Mouse (Mus musculus) embryonic facial prominence, embryonic 14.5 days (tissue): ENCODE measurements around the gene Mapk10. TPM values are rescaled to one million over a fixed set of nuclear protein-coding genes. Genes with fewer than 3 reads are reported as not detected.

Experiments used
- ATAC-seq: fragments of 200-750 bp; cut with Nextera tagmentation; 2 replicates; pipeline ENCODE4 v1.8.0; 2017; ENCODE audit warnings: low read depth, moderate number of reproducible peaks, moderate TSS enrichment
- DNase-seq: peaks from one replicate; pipeline ENCODE4 v3.0.0-alpha.2; 2015; ENCODE audit warnings: low spot score
- H3K27ac ChIP-seq: fragments of 300-500 bp; sonication (generic); replicated peaks from 2 replicates; pipeline ENCODE4 v1.5.1; 2014; ENCODE audit warnings: low read depth, mild to moderate bottlenecking, low read length, moderate library complexity
- H3K27me3 ChIP-seq: fragments of 300-500 bp; sonication (generic); replicated peaks from 2 replicates; pipeline ENCODE4 v1.6.1; 2014; ENCODE audit warnings: low read length; ENCODE audit not compliant: control insufficient read depth, insufficient read depth
- H3K36me3 ChIP-seq: fragments of 300-500 bp; sonication (generic); 2 replicates; pipeline ENCODE4 v1.6.1; 2014; ENCODE audit warnings: low read length, mixed read lengths; ENCODE audit not compliant: control insufficient read depth, insufficient read depth
- H3K4me1 ChIP-seq: fragments of 300-500 bp; sonication (generic); 2 replicates; pipeline ENCODE4 v1.6.1; 2014; ENCODE audit warnings: antibody characterized with exemption, low read length; ENCODE audit not compliant: control insufficient read depth, insufficient read depth
- H3K4me2 ChIP-seq: fragments of 300-500 bp; sonication (generic); 2 replicates; pipeline ENCODE4 v1.6.1; 2014; ENCODE audit warnings: low read depth, mild to moderate bottlenecking, low read length, moderate library complexity, mixed read lengths
- H3K4me3 ChIP-seq: fragments of 300-500 bp; sonication (generic); 2 replicates; pipeline ENCODE4 v1.5.1; 2014; ENCODE audit warnings: low read depth, mild to moderate bottlenecking, low read length
- H3K9ac ChIP-seq: fragments of 300-500 bp; sonication (generic); 2 replicates; pipeline ENCODE4 v1.6.1; 2014; ENCODE audit warnings: low read depth, mild to moderate bottlenecking, low read length, moderate library complexity, mixed read lengths
- H3K9me3 ChIP-seq: fragments of 300-500 bp; sonication (generic); 2 replicates; pipeline ENCODE4 v1.6.1; 2016; ENCODE audit warnings: low read length; ENCODE audit not compliant: control insufficient read depth
- WGBS: fragments of 180-500 bp; shearing (Covaris S2); extraction: QIAGEN DNeasy Blood & Tissue Kit; methylation state at CpG from one replicate; pipeline ENCODE4 v1.1.7; 2014; 5-methylcytosine and 5-hydroxymethylcytosine counted together
- polyA plus RNA-seq: library from polyadenylated mRNA; unstranded; fragments of >200 nt; fragmentation: Nextera tagmentation; extraction: Ambion mirVana; gene quantifications from 2 replicates; pipeline ENCODE4 v1.2.1, GENCODE M21; 2014

Mapk10 gene
- polyA plus RNA-seq, 1 experiment from 2014 or later, result 4.9 TPM

GRCm38 (mm10) chr5:103071006-103071612 is 140.0 kb downstream of the Mapk10 start:
- Histone ChIP-seq H3K36me3 (no peaks in the 10 kb centered on the region), H3K27me3 (no peaks in the 10 kb centered on the region), H3K27ac (no peak overlapping the region), H3K9me3 (no peaks in the 10 kb centered on the region), H3K4me3 (no peak overlapping the region), H3K4me1 (no peaks in the 10 kb centered on the region), H3K9ac (no peak overlapping the region), H3K4me2 (no peak overlapping the region)
- ATAC-seq (no peak), DNase-seq (no peak)
- whole genome bisulfite sequencing, result 87% methylated on average over 17 of the region's 17 CpGs

DNA sequence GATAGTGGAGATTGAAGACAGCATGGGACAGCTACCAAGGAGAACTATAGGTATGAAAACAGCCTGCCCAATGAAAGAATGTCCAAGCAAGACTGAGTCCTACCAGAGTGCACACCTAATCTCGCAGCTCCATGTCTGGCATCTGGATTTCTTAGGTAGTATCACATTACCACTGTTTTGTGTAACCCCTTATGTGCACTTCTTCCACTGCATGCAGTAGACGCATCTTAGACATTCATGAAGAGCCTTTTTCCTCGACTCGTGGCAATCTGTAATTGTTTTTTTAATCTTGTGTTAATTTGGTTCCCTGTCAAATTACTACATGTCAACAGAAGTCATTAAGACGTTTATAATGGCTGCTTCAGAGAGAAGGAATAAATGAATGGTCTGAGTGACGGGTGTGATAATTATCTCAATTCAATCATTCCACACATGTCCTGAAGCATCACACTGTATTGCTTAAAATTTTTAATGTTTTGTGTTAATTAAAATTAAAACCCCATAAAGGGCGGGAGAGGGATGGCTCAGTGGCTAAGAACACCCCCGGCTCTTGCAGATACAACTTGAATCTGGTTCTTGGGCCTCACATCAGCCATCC is 160.7 kb downstream of the Mapk10 start:
- DNase-seq, result no peak
- Histone ChIP-seq H3K9ac (no peak overlapping the region), H3K36me3 (no peaks in the 10 kb centered on the region), H3K27me3 (no peaks in the 10 kb centered on the region), H3K9me3 (no peaks in the 10 kb centered on the region), H3K4me2 (no peak overlapping the region), H3K4me1 (no peaks in the 10 kb centered on the region), H3K27ac (no peak overlapping the region), H3K4me3 (no peak overlapping the region)
- 54% methylated on average over 8 of the region's 8 CpGs for WGBS
- no peak for ATAC-seq

- no peak for DNase-seq
- Histone ChIP-seq H3K36me3 (no peaks in the 10 kb centered on the region), H3K9me3 (no peaks in the 10 kb centered on the region), H3K4me3 (no peak overlapping the region), H3K4me1 (no peaks in the 10 kb centered on the region), H3K27ac (no peak overlapping the region), H3K9ac (no peak overlapping the region), H3K4me2 (no peak overlapping the region), H3K27me3 (no peaks in the 10 kb centered on the region)
- ATAC-seq, result no peak
- 69% methylated on average over 4 of the region's 4 CpGs for WGBS
Observed at GRCm38 (mm10) chr5:103048011-103048410, 163.1 kb downstream of the Mapk10 start.

DNA sequence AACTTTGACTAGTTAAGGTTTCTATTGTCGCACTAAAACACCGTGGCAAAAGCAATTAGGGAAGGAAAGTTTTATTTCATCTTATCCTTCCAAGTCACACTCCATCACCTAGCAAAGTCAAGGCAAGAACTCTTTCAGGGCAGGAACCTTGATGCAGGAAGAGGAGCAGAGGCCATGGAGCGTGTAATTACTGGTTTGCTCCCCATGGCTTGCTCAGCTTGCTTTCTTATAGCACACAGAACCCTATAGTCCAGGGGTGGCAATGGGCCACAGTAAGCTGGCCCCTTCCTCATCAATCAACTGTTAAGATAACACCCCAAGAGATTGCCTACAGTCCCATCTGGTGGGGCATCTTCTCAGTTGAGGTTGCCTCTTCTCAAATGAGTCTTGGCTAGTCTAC is 173.4 kb downstream of the Mapk10 start:
- no peak overlapping the region for H3K9ac ChIP-seq
- DNase-seq (no peak), ATAC-seq (no peak)
- no peak overlapping the region for H3K27ac ChIP-seq
- H3K4me3 ChIP-seq, result no peak overlapping the region
- H3K4me1 ChIP-seq, result no peaks in the 10 kb centered on the region
- no peaks in the 10 kb centered on the region for H3K27me3 ChIP-seq
- no peaks in the 10 kb centered on the region for H3K36me3 ChIP-seq
- WGBS, result 91% methylated on average over 3 of the region's 3 CpGs
- H3K4me2 ChIP-seq, result no peak overlapping the region
- no peaks in the 10 kb centered on the region for H3K9me3 ChIP-seq

DNA sequence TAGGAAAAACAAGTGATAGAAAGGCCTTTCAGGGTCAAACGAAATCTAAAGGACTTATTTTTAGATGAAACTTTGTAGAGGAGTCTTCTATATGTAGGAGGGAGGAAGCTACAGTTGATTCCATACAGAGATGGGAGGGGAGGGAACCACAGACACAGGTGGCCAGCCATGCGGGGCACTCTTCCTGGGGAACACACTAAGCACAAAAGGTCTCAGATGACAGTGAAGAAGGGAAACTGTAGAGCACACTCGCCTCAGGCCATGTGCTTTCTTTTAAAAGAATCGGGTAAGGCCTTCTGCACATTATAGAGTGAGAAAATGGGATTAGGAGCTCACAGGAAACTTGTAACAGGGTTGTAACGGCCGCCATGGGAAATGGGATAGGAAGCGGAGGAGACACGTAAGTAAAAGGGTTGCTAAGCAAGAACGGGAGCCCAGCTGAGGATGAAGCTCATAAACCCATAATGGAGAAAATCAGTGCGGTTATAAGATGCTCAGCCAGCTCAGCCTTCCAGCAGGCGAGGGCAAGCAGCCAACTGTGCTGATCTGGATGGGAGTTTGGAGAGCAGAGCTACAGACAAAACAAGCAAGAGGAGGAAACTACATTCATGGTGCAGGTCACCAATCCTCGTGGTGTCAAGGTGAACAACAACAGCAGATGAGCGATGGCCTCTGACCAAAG is 182.1 kb downstream of the Mapk10 start:
- H3K4me3 ChIP-seq, result no peak overlapping the region
- DNase-seq (peak; percentile 80), ATAC-seq (peak; percentile 33; the same call in 1 of the 2 replicates)
- H3K9me3 ChIP-seq, result no peaks in the 10 kb centered on the region
- WGBS, result 43% methylated on average over 13 of the region's 13 CpGs
- no peak overlapping the region for H3K9ac ChIP-seq
- H3K27me3 ChIP-seq, result no peaks in the 10 kb centered on the region
- 0 out of 2 replicates have a peak overlapping the region, but pooled peaks have one; percentile 28 for H3K27ac ChIP-seq
- no peak overlapping the region for H3K4me2 ChIP-seq
- peaks cover 11% of the 10 kb centered on the region for H3K4me1 ChIP-seq
- H3K36me3 ChIP-seq, result no peaks in the 10 kb centered on the region

GRCm38 (mm10) chr5:103022504-103023172 is 188.5 kb downstream of the Mapk10 start:
- ATAC-seq, result no peak
- no peak for DNase-seq
- no peaks in the 10 kb centered on the region for H3K4me1 ChIP-seq
- no peak overlapping the region for H3K4me3 ChIP-seq
- no peak overlapping the region for H3K9ac ChIP-seq
- H3K9me3 ChIP-seq, result no peaks in the 10 kb centered on the region
- H3K27me3 ChIP-seq, result no peaks in the 10 kb centered on the region
- 67% methylated on average over 7 of the region's 7 CpGs for WGBS
- H3K27ac ChIP-seq, result no peak overlapping the region
- H3K36me3 ChIP-seq, result no peaks in the 10 kb centered on the region
- no peak overlapping the region for H3K4me2 ChIP-seq

DNA sequence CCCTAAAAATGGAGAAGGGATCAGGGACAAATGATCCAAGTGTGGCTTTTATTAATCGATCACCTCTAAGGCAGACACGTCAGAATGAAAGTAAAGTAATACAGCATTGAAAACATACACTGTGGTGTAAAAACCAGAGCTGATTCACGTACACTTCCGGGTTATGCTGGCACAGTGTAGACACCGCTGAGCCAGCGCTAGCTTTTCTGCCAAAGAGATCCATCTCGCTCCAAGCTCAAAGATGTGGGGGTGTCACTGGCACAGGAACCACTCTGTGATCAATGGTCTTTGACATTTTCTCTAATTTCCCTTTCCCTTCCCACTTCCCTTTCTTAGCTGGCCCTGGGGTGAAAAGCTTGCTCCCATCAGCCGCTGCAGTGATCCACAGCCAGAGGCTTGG is 189.7 kb downstream of the Mapk10 start:
- DNase-seq (no peak), ATAC-seq (no peak)
- H3K27ac ChIP-seq, result no peak overlapping the region
- no peak overlapping the region for H3K4me3 ChIP-seq
- no peaks in the 10 kb centered on the region for H3K9me3 ChIP-seq
- H3K36me3 ChIP-seq, result no peaks in the 10 kb centered on the region
- no peak overlapping the region for H3K9ac ChIP-seq
- H3K4me1 ChIP-seq, result no peaks in the 10 kb centered on the region
- H3K27me3 ChIP-seq, result no peaks in the 10 kb centered on the region
- WGBS, result 65% methylated on average over 8 of the region's 8 CpGs
- no peak overlapping the region for H3K4me2 ChIP-seq

DNA sequence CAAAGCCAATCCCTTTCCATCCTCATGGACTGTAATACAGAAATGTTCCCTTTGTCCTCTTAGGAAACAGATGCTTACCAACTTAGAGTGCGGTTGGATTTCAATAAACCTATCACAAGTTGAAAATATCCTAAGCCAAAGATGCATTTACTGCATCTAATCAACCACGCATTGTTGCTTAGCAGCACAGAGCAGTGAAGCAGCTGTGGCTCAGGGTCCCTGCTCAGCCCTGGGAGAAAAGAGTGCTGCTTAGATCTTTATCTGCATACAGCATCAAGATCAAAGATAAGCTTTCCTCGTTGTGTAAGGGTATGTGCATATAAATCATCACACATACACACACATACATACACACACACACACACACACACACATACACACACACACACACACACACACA is 190.2 kb downstream of the Mapk10 start:
- no peaks in the 10 kb centered on the region for H3K36me3 ChIP-seq
- H3K9ac ChIP-seq, result no peak overlapping the region
- no peak overlapping the region for H3K27ac ChIP-seq
- ATAC-seq, result no peak
- H3K4me3 ChIP-seq, result no peak overlapping the region
- no peaks in the 10 kb centered on the region for H3K27me3 ChIP-seq
- H3K4me2 ChIP-seq, result no peak overlapping the region
- H3K9me3 ChIP-seq, result no peaks in the 10 kb centered on the region
- 50% methylated on average over 3 of the region's 3 CpGs for WGBS
- no peak for DNase-seq
- no peaks in the 10 kb centered on the region for H3K4me1 ChIP-seq
